Mouse (Mus musculus) embryonic facial prominence, embryonic 11.5 days (tissue): ENCODE measurements around the gene Hap1. TPM values are rescaled to one million over a fixed set of nuclear protein-coding genes. Genes with fewer than 3 reads are reported as not detected.
"Not testable (repeated sequence)": the region's sequence is repeated elsewhere in the genome, so short reads cannot be mapped to it uniquely, and the experiment has no call there.

Experiments
- ATAC-seq: fragments of 200-750 bp; cut with Nextera tagmentation; replicated peaks from 2 replicates; pipeline ENCODE4 v1.8.0; 2017; ENCODE audit warnings: low read depth; ENCODE audit not compliant: insufficient number of reproducible peaks, low FRiP score, low TSS enrichment
- DNase-seq: peaks from one replicate; pipeline ENCODE4 v3.0.0-alpha.2; 2015; ENCODE audit warnings: low spot score
- H3K27ac ChIP-seq: fragments of 300-500 bp; sonication (generic); replicated peaks from 2 replicates; pipeline ENCODE4 v1.5.1; 2014; ENCODE audit warnings: mild to moderate bottlenecking, low read depth, low read length, control low read depth
- H3K27me3 ChIP-seq: fragments of 300-500 bp; sonication (generic); 2 replicates; pipeline ENCODE4 v1.6.1; 2014; ENCODE audit warnings: mild to moderate bottlenecking, low read length, moderate library complexity, mixed read lengths; ENCODE audit not compliant: control insufficient read depth, insufficient read depth
- H3K36me3 ChIP-seq: fragments of 300-500 bp; sonication (generic); replicated peaks from 2 replicates; pipeline ENCODE4 v1.6.1; 2014; ENCODE audit warnings: low read depth, mild to moderate bottlenecking, low read length, moderate library complexity, mixed read lengths; ENCODE audit not compliant: control insufficient read depth, insufficient read depth
- H3K4me1 ChIP-seq: fragments of 300-500 bp; sonication (generic); 2 replicates; pipeline ENCODE4 v1.6.1; 2014; ENCODE audit warnings: low read length, mixed read lengths; ENCODE audit not compliant: control insufficient read depth, insufficient read depth
- H3K4me2 ChIP-seq: fragments of 300-500 bp; sonication (generic); 2 replicates; pipeline ENCODE4 v1.6.1; 2014; ENCODE audit warnings: low read depth, mild to moderate bottlenecking, control low read depth, low read length, moderate library complexity
- H3K4me3 ChIP-seq: fragments of 300-500 bp; sonication (generic); 2 replicates; pipeline ENCODE4 v1.5.1; 2014; ENCODE audit warnings: low read depth, low read length, control low read depth
- H3K9ac ChIP-seq: fragments of 300-500 bp; sonication (generic); replicated peaks from 2 replicates; pipeline ENCODE4 v1.6.1; 2014; ENCODE audit warnings: mild to moderate bottlenecking, control low read depth, low read length
- H3K9me3 ChIP-seq: fragments of 300-500 bp; sonication (generic); replicated peaks from 2 replicates; pipeline ENCODE4 v1.6.1; 2016; ENCODE audit warnings: mild to moderate bottlenecking, low read length, inconsistent platforms, mixed read lengths; ENCODE audit not compliant: control insufficient read depth
- WGBS: fragments of 180-500 bp; shearing (Covaris S2); extraction: QIAGEN DNeasy Blood & Tissue Kit; methylation state at CpG from one replicate; pipeline ENCODE4 v1.1.7; 2014; 5-methylcytosine and 5-hydroxymethylcytosine counted together
- polyA plus RNA-seq: library from polyadenylated mRNA; unstranded; fragments of >200 nt; fragmentation: Nextera tagmentation; extraction: Ambion mirVana; gene quantifications from 2 replicates; pipeline ENCODE4 v1.2.1, GENCODE M21; 2014

The Hap1 gene
- polyA plus RNA-seq, 1 experiment from 2014 or later: 5.5 TPM

DNA sequence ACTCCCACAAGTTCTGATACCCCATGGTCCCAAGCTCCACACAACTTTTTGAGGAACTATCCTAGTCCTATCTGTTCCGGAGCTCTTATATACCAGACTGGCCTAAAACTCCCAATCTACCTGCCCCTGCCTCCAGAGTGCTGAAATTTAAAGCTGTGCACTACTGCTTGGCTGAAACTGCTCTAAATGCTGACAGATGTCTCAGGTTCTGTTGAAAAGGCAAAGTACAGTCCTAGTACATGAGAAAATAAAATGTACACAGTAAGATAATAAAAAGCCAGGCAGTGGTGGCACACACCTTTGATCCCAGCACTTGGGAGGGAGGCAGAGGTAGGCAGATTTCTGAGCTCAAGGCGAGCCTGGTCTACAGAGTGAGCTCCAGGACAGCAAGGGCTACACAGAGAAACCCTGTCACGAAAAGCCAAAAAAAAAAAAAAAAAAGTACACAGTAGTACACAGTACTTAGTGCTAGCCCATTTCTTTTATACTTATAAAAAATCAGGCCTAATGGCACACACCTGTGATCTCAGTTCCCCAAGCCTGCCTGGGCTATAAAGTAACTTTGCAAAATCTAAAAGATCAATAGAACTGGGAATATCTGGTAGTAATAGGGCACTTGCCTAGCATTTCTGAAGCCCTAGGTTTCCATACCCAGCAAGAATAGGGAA, 33.2 kb downstream of the Hap1 start:
- H3K27me3 ChIP-seq: no peaks in the 10 kb centered on the region
- H3K4me3 ChIP-seq: no peak overlapping the region
- no peak overlapping the region for H3K27ac ChIP-seq

DNA sequence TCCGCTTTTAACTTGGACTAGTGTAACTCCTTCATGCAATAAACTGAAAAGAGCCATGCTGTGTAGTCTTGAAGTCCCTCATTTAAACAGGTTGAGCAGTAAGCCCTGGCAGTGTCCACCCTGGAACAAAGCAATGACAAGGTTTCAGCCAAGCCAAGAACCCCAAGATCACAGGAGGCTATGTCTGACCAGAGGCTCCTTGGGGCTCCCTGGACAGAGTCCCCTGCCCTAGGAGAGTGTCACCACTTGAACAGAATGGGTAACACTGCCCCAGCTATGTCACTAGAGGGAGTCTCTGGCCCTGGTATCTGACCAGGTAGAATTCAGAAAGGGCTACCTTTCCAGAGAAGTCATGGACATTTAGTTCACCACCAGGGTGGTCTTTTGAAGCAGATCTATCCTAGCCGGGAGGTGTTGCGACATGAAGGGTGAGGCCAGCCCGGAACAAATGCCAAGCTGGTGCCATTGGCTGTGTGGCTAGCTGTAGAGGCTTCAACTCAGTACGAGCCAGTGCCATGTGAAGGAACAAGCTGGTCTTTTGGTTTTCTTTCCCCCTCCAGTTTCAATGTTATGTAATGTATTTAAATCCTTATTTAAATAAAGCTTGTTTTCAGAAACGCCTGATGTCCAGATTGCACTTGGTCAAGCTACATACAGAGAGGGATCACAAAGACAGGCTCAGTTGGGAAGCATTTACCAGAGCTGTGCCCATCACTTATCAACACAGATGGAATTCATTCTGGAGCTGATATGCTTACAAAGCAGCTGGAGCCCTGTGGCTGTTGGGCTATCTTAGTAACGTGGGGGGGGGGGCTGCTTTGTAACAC, 34.2 kb downstream of the Hap1 start:
- not testable (repeated sequence) for ATAC-seq, H3K27me3 ChIP-seq, H3K4me2 ChIP-seq, H3K9ac ChIP-seq, DNase-seq, H3K4me1 ChIP-seq, H3K4me3 ChIP-seq, H3K36me3 ChIP-seq, H3K27ac ChIP-seq, H3K9me3 ChIP-seq
- WGBS: 88% methylated on average over 7 of the region's 7 CpGs

More for the DNA sequence above, 33.2 kb downstream of the Hap1 start:
- H3K4me2 ChIP-seq: no peak overlapping the region
- ATAC-seq (no peak), DNase-seq (no peak)
- H3K9me3 ChIP-seq: no peaks in the 10 kb centered on the region
- H3K4me1 ChIP-seq: no peaks in the 10 kb centered on the region
- 64% methylated on average over 3 of the region's 3 CpGs for WGBS
- H3K36me3 ChIP-seq: no peaks in the 10 kb centered on the region
- no peak overlapping the region for H3K9ac ChIP-seq

DNA sequence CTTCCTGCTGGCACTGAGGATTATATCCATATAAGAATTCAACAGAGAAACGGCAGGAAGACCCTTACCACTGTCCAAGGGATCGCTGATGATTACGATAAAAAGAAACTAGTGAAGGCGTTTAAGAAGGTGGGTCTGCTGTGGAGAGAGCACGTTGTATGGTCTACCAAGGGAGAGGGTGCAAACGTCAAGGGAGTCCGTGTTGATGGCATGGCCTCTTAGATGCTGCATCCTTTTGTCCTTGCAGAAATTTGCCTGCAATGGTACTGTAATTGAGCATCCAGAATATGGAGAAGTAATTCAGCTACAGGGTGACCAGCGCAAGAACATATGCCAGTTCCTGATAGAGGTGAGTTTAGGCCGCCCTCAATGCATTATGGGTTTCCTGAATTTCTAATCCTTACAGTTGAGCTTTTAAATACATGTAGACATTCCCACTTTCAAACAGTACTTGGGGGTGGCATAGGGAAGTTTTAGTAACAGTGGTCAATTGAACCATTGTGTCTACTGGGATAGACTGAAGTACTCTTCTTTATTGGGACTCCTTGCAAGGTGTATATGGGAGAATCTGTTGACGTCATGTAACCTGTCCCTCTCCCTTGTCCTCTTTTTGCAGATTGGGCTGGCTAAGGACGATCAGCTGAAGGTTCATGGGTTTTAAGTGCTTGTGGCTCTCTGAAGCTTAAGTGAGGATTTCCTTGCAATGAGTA, 35.1 kb downstream of the Hap1 start:
- 17% methylated on average over 11 of the region's 11 CpGs for WGBS

DNA sequence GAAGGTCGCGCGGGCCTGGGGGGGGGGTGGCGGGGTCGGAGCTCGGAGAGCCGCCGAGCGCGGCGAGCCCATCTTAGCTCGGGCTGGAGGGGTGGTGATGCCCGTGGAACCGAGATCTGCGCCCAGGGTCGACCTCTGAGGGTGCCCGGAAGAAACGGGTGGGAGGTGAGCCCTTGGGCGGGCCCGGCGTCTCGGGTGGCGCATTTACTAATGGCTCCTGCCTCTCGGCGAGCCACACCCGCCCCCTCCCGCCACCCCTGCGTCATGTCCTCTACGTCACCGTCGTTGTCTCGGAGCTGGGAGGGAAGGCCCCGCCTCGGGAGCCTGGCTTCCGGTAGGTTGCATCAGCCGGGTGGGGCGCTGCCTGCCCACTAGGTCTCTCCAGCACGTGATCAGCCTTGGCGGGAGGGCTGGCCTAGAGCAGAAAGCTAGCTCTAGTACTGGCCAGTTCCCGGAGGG, 35.7 kb downstream of the Hap1 start:
- ATAC-seq (peak; percentile 71), DNase-seq (peak; percentile 97)
- Histone ChIP-seq H3K36me3 (no peaks in the 10 kb centered on the region), H3K4me2 (peak overlapping the region; percentile 68), H3K27me3 (no peaks in the 10 kb centered on the region), H3K9ac (peak overlapping the region; percentile 90), H3K9me3 (no peaks in the 10 kb centered on the region), H3K27ac (peak overlapping the region; percentile 93), H3K4me1 (no peaks in the 10 kb centered on the region), H3K4me3 (peak overlapping the region; percentile 80)
- WGBS: under 1% methylated on average over 36 of the region's 40 CpGs

More for the DNA sequence above, 35.1 kb downstream of the Hap1 start:
- not testable (repeated sequence) for ATAC-seq, H3K9me3 ChIP-seq, DNase-seq, H3K27me3 ChIP-seq, H3K27ac ChIP-seq, H3K4me1 ChIP-seq, H3K36me3 ChIP-seq
- Histone ChIP-seq H3K4me3 (peak overlapping the region; percentile 80), H3K9ac (peak overlapping the region; percentile 90), H3K4me2 (peak overlapping the region; percentile 68)

DNA sequence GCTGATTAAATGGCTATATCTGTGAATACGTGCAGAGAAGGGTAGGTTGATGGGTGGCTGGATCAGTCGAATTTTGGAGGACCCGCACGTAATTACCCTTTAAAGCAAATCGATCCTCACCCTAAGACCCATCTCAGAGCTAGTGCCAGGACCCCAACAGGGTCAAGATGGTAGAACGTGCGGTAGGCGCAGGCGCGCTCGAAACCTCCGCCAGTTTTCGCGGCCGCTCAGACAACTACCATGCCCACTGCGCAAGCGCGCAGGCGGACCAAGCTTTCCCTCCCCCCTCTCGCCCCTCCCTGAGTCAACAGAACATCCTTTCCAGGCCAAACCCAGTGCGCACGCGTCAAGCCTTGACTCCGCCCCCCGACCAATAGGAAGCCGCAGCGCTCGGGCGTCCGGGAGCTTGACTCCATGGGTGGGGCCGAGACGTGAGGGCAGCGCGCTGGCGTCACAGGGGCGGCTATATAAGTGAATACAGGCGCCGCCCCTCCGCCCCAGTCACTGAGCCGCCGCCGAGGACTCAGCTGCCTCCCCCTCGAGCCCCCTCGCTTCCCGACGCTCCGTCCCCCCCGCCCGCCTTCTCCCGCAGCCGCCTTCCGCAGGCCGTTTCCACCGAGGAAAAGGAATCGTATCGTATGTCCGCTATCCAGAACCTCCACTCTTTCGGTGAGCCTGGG, 36.3 kb downstream of the Hap1 start, which contains the start of gene Eif1:
Gene Eif1 (plus strand): TSS at position 394 of the 680 bp plus-strand sequence.
- H3K9me3 ChIP-seq: no peaks in the 10 kb centered on the region
- H3K4me2 ChIP-seq: peak within 1 kb of the TSS; percentile 68
- H3K9ac ChIP-seq: peak within 1 kb of the TSS; percentile 90
- peak within 1 kb of the TSS; percentile 93 for H3K27ac ChIP-seq
- no peaks in the 10 kb centered on the region for H3K27me3 ChIP-seq
- under 1% methylated on average over 55 of the region's 58 CpGs for WGBS
- no peaks in the 10 kb centered on the region for H3K4me1 ChIP-seq
- peak; percentile 89 for ATAC-seq
- no peaks in the 10 kb centered on the region for H3K36me3 ChIP-seq
- peak within 1 kb of the TSS; percentile 80 for H3K4me3 ChIP-seq
- peak; percentile 100 for DNase-seq

DNA sequence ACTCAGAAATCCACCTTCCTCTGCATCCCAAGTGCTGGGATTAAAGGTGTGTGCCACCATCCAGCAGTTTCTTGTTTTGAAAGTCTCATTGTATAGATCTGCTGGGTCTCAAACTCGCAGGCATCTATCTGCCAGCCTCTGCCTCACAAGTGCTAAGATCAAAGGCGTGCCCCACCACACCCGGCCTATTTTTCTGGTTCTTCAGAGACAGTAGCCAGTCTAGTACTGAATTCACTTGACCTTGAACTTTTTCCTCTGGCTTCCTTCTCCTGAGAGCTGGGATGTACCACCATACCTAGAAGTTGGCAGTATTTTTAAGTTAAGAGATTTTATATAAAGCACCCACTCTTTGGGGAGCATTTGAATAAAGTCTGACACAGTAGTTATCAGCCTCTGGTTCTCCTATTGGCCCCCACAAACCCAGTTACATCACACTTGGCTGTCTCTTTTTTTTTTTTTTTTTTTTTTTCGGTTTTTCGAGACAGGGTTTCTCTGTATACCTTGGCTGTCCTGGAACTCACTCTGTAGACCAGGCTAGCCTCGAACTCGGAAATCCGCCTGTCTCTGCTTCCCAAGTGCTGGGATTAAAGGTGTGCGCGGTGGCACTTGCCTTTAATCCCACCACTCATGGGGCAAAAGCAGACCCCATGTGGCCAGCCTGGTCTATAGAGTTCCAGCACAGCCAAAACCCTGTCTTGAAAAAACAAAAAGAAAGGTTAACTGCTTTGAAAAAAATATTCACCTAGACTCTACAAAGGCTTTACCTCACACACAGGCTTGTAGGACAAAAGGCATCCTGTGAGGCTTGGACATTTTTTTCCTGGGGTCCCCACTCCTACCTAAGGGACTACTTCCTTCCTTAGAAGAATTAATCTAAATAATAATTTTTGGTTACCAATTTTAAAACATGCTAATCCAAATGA, 37.1 kb downstream of the Hap1 start:
- peak; percentile 14; the same call in 1 of the 2 replicates for ATAC-seq

More for the DNA sequence above, 37.1 kb downstream of the Hap1 start:
- DNase-seq: no peak
- Histone ChIP-seq H3K9me3 (no peaks in the 10 kb centered on the region), H3K27ac (no peak overlapping the region), H3K4me1 (no peaks in the 10 kb centered on the region), H3K27me3 (no peaks in the 10 kb centered on the region), H3K9ac (no peak overlapping the region), H3K4me3 (peak overlapping the region; percentile 23), H3K36me3 (no peaks in the 10 kb centered on the region), H3K4me2 (0 out of 2 replicates have a peak overlapping the region, but pooled peaks have one; percentile 26)
- 87% methylated on average over 10 of the region's 10 CpGs for WGBS
